Mouse (Mus musculus) left cerebral cortex, postnatal 10 days (tissue): Measurements from ENCODE around the gene Cbx3. TPM values are rescaled to one million over a fixed set of nuclear protein-coding genes. Genes with fewer than 3 reads are reported as not detected.

Experiments used
- DNase-seq, 2 experiments: peaks; one replicate each; pipeline ENCODE4 v3.0.0; 2021 to 2022; ENCODE audit warnings: low spot score in 2 of 2, mixed read lengths in 1 of 2; ENCODE audit errors: extremely low spot score in 1 of 2
- intact Hi-C: fragments of 180-260 bp; cut with DNase I; formaldehyde crosslinking; loops from one replicate; pipeline ENCODE4 v1.15.1; 2025
- total RNA-seq, 2 experiments: library from RNA; stranded (reverse); gene quantifications; 2 replicates each; pipeline ENCODE4 v1.2.3; 2021

Gene Cbx3
- total RNA-seq, 2 experiments from 2014 or later, result 171 to 176 TPM

- peak; percentile 45 to 88 for DNase-seq
- intact Hi-C loops, result no loop called here
Observed at GRCm38 (mm10) chr6:51508750-51509648, 38.8 kb downstream of the Cbx3 start.

GRCm38 (mm10) chr6:51510094-51510493 lies 39.9 kb downstream of the Cbx3 start:
- intact Hi-C loops, result no loop called here
- DNase-seq, result peak in 1 of 2 experiments; percentile 62

GRCm38 (mm10) chr6:51510946-51511345 lies 40.8 kb downstream of the Cbx3 start:
- intact Hi-C loops, result no loop called here
- no peak for DNase-seq

GRCm38 (mm10) chr6:51513745-51514144 lies 43.6 kb downstream of the Cbx3 start:
- intact Hi-C loops, result no loop called here
- no peak for DNase-seq

GRCm38 (mm10) chr6:51514860-51515259 lies 44.7 kb downstream of the Cbx3 start:
- DNase-seq, result no peak
- intact Hi-C loops, result no loop called here

- no peak for DNase-seq
- intact Hi-C loops, result no loop called here
Observed at GRCm38 (mm10) chr6:51523310-51523709, 53.1 kb downstream of the Cbx3 start.

GRCm38 (mm10) chr6:51523807-51524320 lies 53.7 kb downstream of the Cbx3 start, which contains the start of gene Snx10:
Gene Snx10, plus strand, starts transcription at chr6:51523901.
- DNase-seq, result peak in 1 of 2 experiments; percentile 75
- intact Hi-C loops, result no loop called here

GRCm38 (mm10) chr6:51524321-51524931 lies 54.3 kb downstream of the Cbx3 start:
- intact Hi-C loops, result no loop called here
- DNase-seq, result peak in 1 of 2 experiments; percentile 59

- intact Hi-C loops, result no loop called here
- no peak for DNase-seq
Observed at GRCm38 (mm10) chr6:51525001-51525400, 54.8 kb downstream of the Cbx3 start.

GRCm38 (mm10) chr6:51529457-51529856 lies 59.3 kb downstream of the Cbx3 start:
- DNase-seq, result no peak

More at GRCm38 (mm10) chr6:51529457-51529856, 59.3 kb downstream of the Cbx3 start:
- intact Hi-C loops, result no loop called here

Other genes starting within 250 kb of the Cbx3 start
- 1 to 10 TPM; 4.4 to 6.9 TPM for gene Nfe2l3, start 37.7 kb upstream of the Cbx3 start, total RNA-seq
- gene Hnrnpa2b1, start 466 bp upstream of the Cbx3 start, total RNA-seq, result 100 to 1,000 TPM; 545 to 564 TPM
- 100 to 1,000 TPM; 127 to 133 TPM for gene Snx10, start 53.5 kb downstream of the Cbx3 start, total RNA-seq